Mouse (Mus musculus) liver, embryonic 11.5 days (tissue): Measurements from ENCODE around the gene Ppp2r5c. TPM values are rescaled to one million over a fixed set of nuclear protein-coding genes. Genes with fewer than 3 reads are reported as not detected.
A peak's percentile ranks its signal among the peaks of the same experiment; 100 is the strongest.

Experiments
- ATAC-seq: fragments of 200-750 bp; cut with Nextera tagmentation; replicated peaks from 2 replicates; pipeline ENCODE4 v1.8.0; 2017; ENCODE audit warnings: moderate number of reproducible peaks, mild to moderate bottlenecking, moderate TSS enrichment, moderate library complexity; ENCODE audit not compliant: low FRiP score
- DNase-seq: peaks from one replicate; pipeline ENCODE4 v3.0.0-alpha.2; 2017; ENCODE audit warnings: low spot score
- H3K27ac ChIP-seq: fragments of 300-500 bp; sonication (generic); 2 replicates; pipeline ENCODE4 v1.5.1; 2014; ENCODE audit warnings: mild to moderate bottlenecking, low read depth, low read length, control low read depth
- H3K27me3 ChIP-seq: fragments of 300-500 bp; sonication (generic); replicated peaks from 2 replicates; pipeline ENCODE4 v1.6.1; 2014; ENCODE audit warnings: low read length, mixed read lengths; ENCODE audit not compliant: control insufficient read depth, insufficient read depth
- H3K36me3 ChIP-seq: fragments of 300-500 bp; sonication (generic); 2 replicates; pipeline ENCODE4 v1.6.1; 2014; ENCODE audit warnings: mild to moderate bottlenecking, low read length, moderate library complexity, mixed read lengths; ENCODE audit not compliant: control insufficient read depth, insufficient read depth
- H3K4me1 ChIP-seq: fragments of 300-500 bp; sonication (generic); replicated peaks from 2 replicates; pipeline ENCODE4 v1.6.1; 2014; ENCODE audit warnings: low read length, mixed read lengths; ENCODE audit not compliant: control insufficient read depth, insufficient read depth
- H3K4me2 ChIP-seq: fragments of 300-500 bp; sonication (generic); 2 replicates; pipeline ENCODE4 v1.6.1; 2014; ENCODE audit warnings: mild to moderate bottlenecking, control low read depth, moderate library complexity
- H3K4me3 ChIP-seq: fragments of 300-500 bp; sonication (generic); 2 replicates; pipeline ENCODE4 v1.5.1; 2014; ENCODE audit warnings: low read depth, low read length, control low read depth
- H3K9ac ChIP-seq: fragments of 300-500 bp; sonication (generic); 2 replicates; pipeline ENCODE4 v1.6.1; 2014; ENCODE audit warnings: low read depth, low read length, control low read depth
- H3K9me3 ChIP-seq: fragments of 300-500 bp; sonication (generic); 2 replicates; pipeline ENCODE4 v1.6.1; 2016; ENCODE audit warnings: low read length, inconsistent platforms, mixed read lengths; ENCODE audit not compliant: control insufficient read depth
- WGBS: fragments of 180-500 bp; shearing (Covaris S2); extraction: QIAGEN DNeasy Blood & Tissue Kit; methylation state at CpG from one replicate; pipeline ENCODE4 v1.1.7; 2014; 5-methylcytosine and 5-hydroxymethylcytosine counted together
- polyA plus RNA-seq: library from polyadenylated mRNA; unstranded; fragments of >200 nt; fragmentation: Nextera tagmentation; extraction: Ambion mirVana; gene quantifications from 2 replicates; pipeline ENCODE4 v1.2.1, GENCODE M21; 2014

Gene Ppp2r5c
- polyA plus RNA-seq, 1 experiment from 2014 or later, result 138 TPM

DNA sequence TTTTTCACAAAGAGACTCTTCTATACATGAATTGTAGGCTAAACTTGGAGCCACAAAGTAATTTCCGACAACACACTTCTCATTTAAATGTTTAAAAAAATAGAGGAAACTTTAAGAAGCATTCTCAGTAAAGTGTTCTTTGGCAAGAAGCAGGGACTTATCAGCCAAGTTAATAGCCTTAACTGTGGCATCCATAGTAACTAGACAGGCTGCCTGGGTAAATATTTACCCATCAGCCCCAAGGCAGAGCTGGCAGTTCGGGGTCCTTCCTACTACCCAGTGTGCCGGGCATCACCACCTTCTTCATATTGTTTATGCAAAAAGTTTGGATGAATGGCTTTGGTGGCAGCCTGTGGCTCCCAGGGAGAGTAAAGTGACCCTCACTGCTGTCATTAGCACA, 50.1 kb downstream of the Ppp2r5c start:
- Histone ChIP-seq H3K4me3 (no peak overlapping the region), H3K27me3 (no peaks in the 10 kb centered on the region), H3K4me1 (peaks cover 45% of the 10 kb centered on the region), H3K36me3 (no peaks in the 10 kb centered on the region), H3K9ac (no peak overlapping the region), H3K9me3 (no peaks in the 10 kb centered on the region), H3K4me2 (no peak overlapping the region), H3K27ac (no peak overlapping the region; the same call in 1 of the 2 replicates)
- DNase-seq, result no peak
- no peak for ATAC-seq
- 54% methylated on average over 3 of the region's 3 CpGs for WGBS

GRCm38 (mm10) chr12:110497485-110497884, 50.6 kb downstream of the Ppp2r5c start:
- Histone ChIP-seq H3K27me3 (no peaks in the 10 kb centered on the region), H3K4me1 (peaks cover 49% of the 10 kb centered on the region)
- 66% methylated on average over 8 of the region's 8 CpGs for WGBS

GRCm38 (mm10) chr12:110498283-110499224, 51.6 kb downstream of the Ppp2r5c start:
- WGBS, result 66% methylated on average over 22 of the region's 22 CpGs
- Histone ChIP-seq H3K4me1 (peaks cover 56% of the 10 kb centered on the region), H3K36me3 (no peaks in the 10 kb centered on the region), H3K9me3 (no peaks in the 10 kb centered on the region), H3K27ac (peak overlapping the region; percentile 49), H3K9ac (no peak overlapping the region; the same call in 1 of the 2 replicates), H3K4me2 (peak overlapping the region; percentile 66), H3K27me3 (no peaks in the 10 kb centered on the region), H3K4me3 (peak overlapping the region; percentile 41)
- DNase-seq (no peak), ATAC-seq (peak; percentile 64)

More at GRCm38 (mm10) chr12:110497485-110497884, 50.6 kb downstream of the Ppp2r5c start:
- Histone ChIP-seq H3K4me3 (no peak overlapping the region), H3K4me2 (no peak overlapping the region), H3K9ac (no peak overlapping the region), H3K36me3 (no peaks in the 10 kb centered on the region), H3K9me3 (no peaks in the 10 kb centered on the region), H3K27ac (no peak overlapping the region; the same call in 1 of the 2 replicates)
- DNase-seq (no peak), ATAC-seq (no peak)

DNA sequence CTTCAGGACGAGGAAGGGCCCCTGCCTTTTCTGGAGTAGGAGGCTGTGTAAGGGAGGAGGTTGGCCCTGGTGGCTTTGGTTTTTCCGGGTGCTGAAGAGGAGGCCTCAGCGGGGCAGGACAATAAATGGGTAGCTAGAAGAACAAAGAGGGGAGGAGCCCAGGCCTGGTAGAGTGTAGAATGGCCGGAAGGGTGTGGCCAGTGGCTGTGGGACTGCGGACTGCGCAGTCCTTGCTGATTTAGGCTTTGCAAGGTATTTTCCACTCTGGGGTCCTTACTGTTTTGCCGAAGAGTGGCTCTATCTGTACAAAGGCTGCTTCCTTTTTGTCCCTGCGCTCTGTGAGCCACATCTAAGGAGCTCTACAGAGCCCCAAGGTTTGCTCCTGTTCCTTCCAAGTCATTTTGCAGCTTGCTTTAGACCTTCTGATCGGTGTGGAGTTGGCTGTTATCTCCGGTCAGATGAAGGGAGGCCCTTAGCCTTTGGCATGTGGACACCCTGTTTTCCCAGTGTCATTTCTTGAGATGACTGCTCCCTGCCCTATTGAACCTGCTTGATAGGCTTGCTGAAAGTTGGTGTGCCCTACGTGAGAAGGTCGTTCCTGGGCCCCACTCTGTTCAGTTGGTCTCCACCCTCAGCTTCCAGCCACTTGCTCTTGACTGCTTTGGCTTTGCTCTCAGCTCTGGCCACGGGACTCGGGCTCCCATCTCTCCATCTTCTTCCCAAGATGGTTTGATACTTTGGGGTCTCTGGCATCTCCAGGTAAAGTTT, 52.5 kb downstream of the Ppp2r5c start:
- Histone ChIP-seq H3K27me3 (no peaks in the 10 kb centered on the region), H3K4me1 (peaks cover 65% of the 10 kb centered on the region), H3K4me2 (peak overlapping the region; percentile 66), H3K9ac (peak overlapping the region; percentile 1; the same call in 1 of the 2 replicates), H3K4me3 (peak overlapping the region; percentile 22), H3K36me3 (no peaks in the 10 kb centered on the region), H3K27ac (peak overlapping the region; percentile 41), H3K9me3 (no peaks in the 10 kb centered on the region)
- WGBS, result 42% methylated on average over 14 of the region's 14 CpGs
- ATAC-seq (peak; percentile 64), DNase-seq (no peak)

DNA sequence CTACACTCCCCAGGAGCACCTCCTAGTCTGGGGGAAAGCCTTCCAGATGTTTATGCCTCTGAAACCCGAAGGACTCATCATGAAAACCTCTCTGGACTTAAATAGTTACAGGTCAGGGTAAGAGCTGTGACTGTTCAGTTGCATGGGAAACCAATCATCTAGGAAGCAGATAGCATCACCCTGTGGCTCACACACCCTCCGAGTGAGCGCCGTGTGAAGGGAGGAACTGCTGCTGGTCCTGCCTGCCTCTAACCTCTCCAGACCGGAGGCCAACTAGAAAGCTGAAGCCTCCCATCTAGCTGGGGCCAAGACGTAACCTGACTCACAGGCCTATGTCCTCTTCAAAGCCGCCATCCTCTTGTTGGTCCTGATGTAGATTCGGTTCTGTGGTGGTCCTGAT, 53.2 kb downstream of the Ppp2r5c start:
- no peak for ATAC-seq
- Histone ChIP-seq H3K4me1 (peaks cover 68% of the 10 kb centered on the region), H3K27ac (no peak overlapping the region), H3K9me3 (no peaks in the 10 kb centered on the region), H3K4me2 (peak overlapping the region; percentile 66), H3K36me3 (no peaks in the 10 kb centered on the region), H3K4me3 (no peak overlapping the region), H3K9ac (no peak overlapping the region), H3K27me3 (no peaks in the 10 kb centered on the region)
- WGBS, result 60% methylated on average over 8 of the region's 8 CpGs
- DNase-seq, result no peak

DNA sequence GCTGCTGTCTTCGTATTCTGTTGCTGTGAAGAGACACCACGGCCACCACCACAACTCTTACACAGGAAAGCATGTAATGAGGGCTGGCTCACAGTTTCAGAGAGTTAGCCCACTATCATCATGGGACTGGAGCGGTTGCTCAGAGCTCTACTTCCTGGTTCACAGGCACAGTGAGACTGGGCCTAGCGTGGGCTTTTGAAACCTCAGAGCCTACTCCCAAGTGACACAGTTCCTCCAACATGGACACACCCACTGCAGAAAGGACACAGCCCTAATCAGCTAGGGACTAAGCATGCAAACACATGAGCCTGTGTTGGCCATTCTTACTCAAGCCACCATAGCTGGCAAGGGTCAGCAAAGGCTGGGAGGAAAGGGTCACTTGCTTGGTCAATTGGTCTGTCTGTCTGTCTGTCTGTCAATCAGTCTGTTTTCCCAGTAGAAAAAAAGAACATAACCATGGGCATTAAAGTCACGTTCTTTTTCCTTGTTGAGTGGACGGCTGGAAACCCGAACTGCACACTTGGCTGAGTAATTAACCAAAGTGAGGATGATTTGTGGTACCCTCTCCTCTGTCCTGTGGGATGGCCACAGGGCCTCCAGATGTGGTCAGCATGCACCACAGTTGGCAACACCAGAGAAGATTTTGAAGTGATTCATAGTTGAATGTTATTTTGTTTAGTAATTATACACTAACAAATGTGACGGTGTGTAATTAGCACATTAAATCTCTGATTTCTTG, 56.7 kb downstream of the Ppp2r5c start:
- ATAC-seq, result peak; percentile 30; the same call in 1 of the 2 replicates
- no peak overlapping the region for H3K9ac ChIP-seq

GRCm38 (mm10) chr12:110504145-110504490, 57.2 kb downstream of the Ppp2r5c start:
- H3K4me1 ChIP-seq, result peaks cover 53% of the 10 kb centered on the region
- no peak overlapping the region for H3K9ac ChIP-seq
- no peaks in the 10 kb centered on the region for H3K9me3 ChIP-seq
- 79% methylated on average over 9 of the region's 9 CpGs for WGBS
- DNase-seq, result no peak
- ATAC-seq, result no peak
- H3K4me2 ChIP-seq, result no peak overlapping the region
- H3K27ac ChIP-seq, result peak overlapping the region; percentile 15; the same call in 1 of the 2 replicates
- H3K27me3 ChIP-seq, result no peaks in the 10 kb centered on the region
- H3K4me3 ChIP-seq, result no peak overlapping the region
- no peaks in the 10 kb centered on the region for H3K36me3 ChIP-seq

More for the DNA sequence above, 56.7 kb downstream of the Ppp2r5c start:
- Histone ChIP-seq H3K4me3 (no peak overlapping the region), H3K4me2 (no peak overlapping the region), H3K9me3 (no peaks in the 10 kb centered on the region), H3K36me3 (no peaks in the 10 kb centered on the region), H3K4me1 (peaks cover 57% of the 10 kb centered on the region), H3K27ac (no peak overlapping the region; the same call in 1 of the 2 replicates), H3K27me3 (no peaks in the 10 kb centered on the region)
- DNase-seq, result no peak
- 66% methylated on average over 8 of the region's 8 CpGs for WGBS

DNA sequence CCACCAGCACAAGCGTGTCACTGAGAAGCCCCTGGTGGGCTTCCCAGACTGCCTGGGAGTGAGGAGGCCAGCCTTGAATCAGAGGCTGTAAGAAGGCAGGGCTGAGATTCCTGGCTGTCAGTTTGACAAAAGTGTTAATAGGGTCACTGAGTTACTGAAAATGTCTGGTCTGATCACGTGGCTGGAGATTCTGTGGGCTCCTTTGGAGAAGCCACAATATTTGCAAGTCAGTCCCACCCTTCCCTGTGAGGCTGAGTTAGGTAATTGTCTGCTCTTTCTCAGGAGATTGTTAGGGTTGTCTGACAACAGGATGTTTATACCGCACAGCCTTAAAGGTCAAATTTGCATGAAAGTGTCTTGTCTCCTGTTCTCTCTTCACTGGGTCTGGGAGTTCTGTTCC, 57.9 kb downstream of the Ppp2r5c start:
- H3K9me3 ChIP-seq, result no peaks in the 10 kb centered on the region
- DNase-seq (no peak), ATAC-seq (no peak)
- H3K4me2 ChIP-seq, result no peak overlapping the region
- H3K4me1 ChIP-seq, result peaks cover 46% of the 10 kb centered on the region
- H3K4me3 ChIP-seq, result no peak overlapping the region
- H3K27ac ChIP-seq, result peak overlapping the region; percentile 15; the same call in 1 of the 2 replicates
- H3K27me3 ChIP-seq, result no peaks in the 10 kb centered on the region
- H3K36me3 ChIP-seq, result no peaks in the 10 kb centered on the region
- 48% methylated on average over 3 of the region's 3 CpGs for WGBS
- no peak overlapping the region for H3K9ac ChIP-seq
